Mouse (Mus musculus) cortical plate, adult 2 months (tissue): ENCODE measurements around the gene Trib2. TPM values are rescaled to one million over a fixed set of nuclear protein-coding genes. Genes with fewer than 3 reads are reported as not detected.
A peak's percentile ranks its signal among the peaks of the same experiment; 100 is the strongest.

Source experiments
- H3K27ac ChIP-seq: fragments of 200-500 bp; 2 replicates; pipeline ENCODE4 v1.5.1; 2012; ENCODE audit warnings: low read length, control low read depth, inconsistent platforms; ENCODE audit not compliant: insufficient read depth
- H3K4me1 ChIP-seq: fragments of 200-500 bp; 2 replicates; pipeline ENCODE4 v1.6.1; 2011; ENCODE audit warnings: low read length; ENCODE audit not compliant: control insufficient read depth, insufficient read depth
- H3K4me3 ChIP-seq: fragments of 200-500 bp; 2 replicates; pipeline ENCODE4 v1.5.1; 2011; ENCODE audit warnings: mild to moderate bottlenecking, low read length, control low read depth; ENCODE audit not compliant: insufficient read depth
- CTCF ChIP-seq: fragments of 200-500 bp; IDR thresholded peaks from 2 replicates; pipeline ENCODE4 v1.5.1; 2011; ENCODE audit warnings: mild to moderate bottlenecking, control low read depth, low read length; ENCODE audit not compliant: insufficient read depth; ENCODE audit errors: extremely low read depth
- POLR2A ChIP-seq: fragments of 200-500 bp; IDR thresholded peaks from 2 replicates; pipeline ENCODE4 v1.6.1; 2011; ENCODE audit warnings: mild to moderate bottlenecking, low read length, control low read depth; ENCODE audit not compliant: insufficient read depth; ENCODE audit errors: extremely low read depth
- polyA plus RNA-seq: library from polyadenylated mRNA; depleted of rRNA; stranded (reverse); fragments of >200 nt; gene quantifications from 2 replicates; pipeline ENCODE4 v1.2.3, GENCODE M21; 2012

Trib2 gene
- polyA plus RNA-seq, 1 experiment = 27.4 TPM

DNA sequence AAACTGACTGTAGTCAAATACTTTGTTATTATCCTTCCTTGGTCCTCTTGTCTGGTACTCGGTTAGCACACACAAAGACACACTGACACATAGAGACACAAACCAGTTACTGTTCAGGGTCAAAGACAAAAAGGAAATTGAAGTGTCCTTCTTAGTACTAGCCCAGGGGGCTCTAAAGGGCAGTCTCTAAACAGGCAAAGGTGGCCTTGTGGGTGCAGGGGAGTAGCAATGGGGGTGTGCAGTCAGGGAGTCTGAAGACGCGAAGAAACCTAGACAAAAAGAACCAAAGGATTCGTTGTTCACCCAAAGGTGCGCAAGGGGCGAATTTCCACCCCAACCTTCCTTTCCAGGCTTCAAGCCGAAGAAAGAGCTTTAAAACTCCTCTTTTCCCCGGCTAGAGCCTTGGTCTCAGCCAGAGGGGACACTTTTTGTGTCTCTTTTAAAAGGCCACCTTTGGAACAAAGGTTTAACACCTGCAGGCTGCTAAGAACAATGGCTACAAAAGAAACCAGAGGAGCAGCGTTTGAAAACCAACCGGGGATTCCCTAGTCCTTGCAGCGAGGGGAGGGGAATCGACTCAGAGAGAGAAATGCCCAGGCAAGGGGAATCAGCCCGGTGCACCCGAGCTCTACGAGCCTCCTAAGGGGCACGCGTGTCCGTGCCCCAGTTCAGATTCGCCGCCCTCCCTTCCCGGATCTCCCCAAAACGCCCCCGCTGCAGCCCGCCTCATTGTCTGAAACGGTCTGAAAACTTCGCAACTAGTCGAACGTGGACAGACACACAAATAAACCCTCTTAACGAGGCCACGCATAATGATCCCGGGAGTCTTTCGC is 2.3 kb downstream of the Trib2 start:
- Histone ChIP-seq H3K4me1 (peaks cover 11% of the 10 kb centered on the region), H3K4me3 (peak overlapping the region; percentile 98), H3K27ac (peak overlapping the region; percentile 81)
- TF ChIP-seq POLR2A (no peak), CTCF (no peak)

DNA sequence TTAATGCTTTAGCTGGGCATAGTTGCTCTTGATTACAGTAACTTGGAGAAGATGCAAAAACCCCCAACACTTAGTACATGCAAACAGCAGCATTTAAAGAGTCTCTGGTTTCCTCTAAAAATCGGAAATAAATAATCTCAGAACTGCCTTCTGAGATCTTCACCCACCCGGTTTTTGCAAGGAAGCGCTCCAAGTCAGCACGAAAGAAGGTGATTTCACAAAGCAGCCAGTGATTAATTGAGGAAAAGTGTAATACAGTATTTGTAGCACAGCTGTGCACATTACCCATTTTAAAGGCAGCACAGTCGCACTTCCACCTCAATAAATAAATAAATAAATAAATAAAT is 2.9 kb downstream of the Trib2 start:
- H3K27ac ChIP-seq = peak overlapping the region; percentile 87

DNA sequence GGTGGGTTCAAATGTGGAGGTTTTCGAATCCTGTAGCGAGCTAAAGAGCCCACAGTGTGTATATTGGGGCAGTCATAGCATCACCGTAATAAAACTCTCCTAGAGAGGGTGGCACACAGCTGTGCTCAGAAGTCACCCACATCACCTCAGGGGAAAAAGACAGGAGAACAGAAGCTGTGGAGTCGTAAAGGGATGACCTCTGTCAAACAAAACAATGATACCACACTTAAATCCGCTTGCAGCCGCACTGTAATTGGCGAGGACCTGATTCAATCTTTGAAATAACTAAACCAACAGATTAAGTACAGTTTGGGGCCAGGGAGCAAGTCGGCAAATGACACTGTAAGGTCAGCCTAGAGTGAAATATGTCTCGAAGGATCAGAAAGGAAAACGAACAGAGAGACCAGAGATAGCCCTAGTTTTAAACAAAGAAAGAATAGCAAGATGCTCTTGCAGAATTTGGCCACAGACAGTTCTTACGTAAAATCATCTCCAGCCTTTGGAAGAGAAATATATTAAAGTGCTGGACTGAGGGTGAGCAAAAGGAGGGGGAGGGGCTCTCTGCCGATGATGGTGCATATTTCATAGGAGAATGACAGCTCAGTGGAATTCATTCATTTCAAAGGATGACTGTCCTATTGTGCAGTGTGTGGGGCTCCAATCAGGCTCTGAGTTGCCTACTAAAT is 3.4 kb downstream of the Trib2 start:
- peak overlapping the region; percentile 87 for H3K27ac ChIP-seq
- TF ChIP-seq CTCF (no peak), POLR2A (no peak)
- H3K4me1 ChIP-seq = peaks cover 11% of the 10 kb centered on the region
- peak overlapping the region; percentile 98 for H3K4me3 ChIP-seq

More for the DNA sequence above, 2.9 kb downstream of the Trib2 start:
- Histone ChIP-seq H3K4me1 (peaks cover 11% of the 10 kb centered on the region), H3K4me3 (peak overlapping the region; percentile 98)
- TF ChIP-seq POLR2A (no peak), CTCF (no peak)

DNA sequence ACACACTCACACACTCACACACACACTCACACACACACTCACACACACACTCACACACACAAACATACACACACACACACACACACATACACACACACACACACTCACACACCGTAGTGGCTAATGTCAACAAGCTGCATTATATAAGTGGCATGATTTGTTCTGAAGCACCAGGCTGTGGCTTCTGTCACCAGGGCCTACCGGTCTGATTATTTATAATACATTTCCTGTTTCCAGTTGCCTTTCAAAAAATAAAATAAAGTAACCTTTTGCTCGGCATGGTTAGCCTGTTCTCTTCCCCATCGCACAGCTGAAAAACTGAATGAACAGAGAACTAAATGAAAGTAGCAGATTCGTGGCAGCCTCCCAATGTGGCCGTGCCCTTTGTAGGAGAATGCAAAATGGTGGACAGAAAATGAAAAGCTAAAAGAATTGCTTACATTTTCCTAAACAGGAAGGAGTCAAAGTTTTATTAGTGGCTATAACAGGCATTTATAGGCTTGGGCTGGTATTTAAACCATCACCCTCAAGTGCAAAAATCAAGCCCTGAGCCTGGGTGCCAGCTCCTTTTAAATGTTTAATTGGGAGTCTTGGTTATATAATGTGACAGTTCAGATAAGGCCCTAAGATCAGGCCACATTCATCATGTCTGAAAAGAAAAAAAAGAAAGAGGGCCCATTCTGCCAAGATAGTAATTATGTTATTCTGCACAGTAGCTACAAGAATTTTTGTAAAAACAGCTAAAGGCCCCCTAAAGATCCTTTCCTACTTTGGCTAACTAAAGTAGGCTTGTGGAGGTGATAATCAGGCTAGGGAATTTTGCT is 4.4 kb downstream of the Trib2 start:
- Histone ChIP-seq H3K4me3 (peak overlapping the region; percentile 98), H3K4me1 (peaks cover 13% of the 10 kb centered on the region), H3K27ac (peak overlapping the region; percentile 89; the same call in 1 of the 2 replicates)
- no peak for TF ChIP-seq POLR2A
- TF ChIP-seq CTCF = no peak

DNA sequence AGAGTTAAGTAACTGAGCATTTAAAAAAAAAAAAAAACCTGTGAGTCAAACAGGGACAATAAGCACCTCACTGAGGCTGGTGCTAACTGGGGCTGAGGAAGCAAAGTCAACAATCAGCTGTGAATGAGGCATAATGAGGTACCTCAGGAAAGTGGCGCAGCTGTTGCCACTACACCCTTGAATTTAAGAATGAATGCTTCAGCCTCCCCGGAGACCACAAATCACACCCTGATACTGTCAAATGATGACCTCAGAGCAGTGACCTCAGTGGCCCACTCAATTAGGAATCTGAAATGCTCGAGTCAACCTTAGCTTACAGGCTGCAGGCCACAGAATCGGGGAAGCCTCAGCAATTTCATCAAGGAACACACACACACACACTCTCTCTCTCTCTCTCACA is 5.0 kb downstream of the Trib2 start:
- Histone ChIP-seq H3K4me1 (peaks cover 13% of the 10 kb centered on the region), H3K27ac (peak overlapping the region; percentile 89; the same call in 1 of the 2 replicates), H3K4me3 (peak overlapping the region; percentile 98)
- no peak for TF ChIP-seq POLR2A

DNA sequence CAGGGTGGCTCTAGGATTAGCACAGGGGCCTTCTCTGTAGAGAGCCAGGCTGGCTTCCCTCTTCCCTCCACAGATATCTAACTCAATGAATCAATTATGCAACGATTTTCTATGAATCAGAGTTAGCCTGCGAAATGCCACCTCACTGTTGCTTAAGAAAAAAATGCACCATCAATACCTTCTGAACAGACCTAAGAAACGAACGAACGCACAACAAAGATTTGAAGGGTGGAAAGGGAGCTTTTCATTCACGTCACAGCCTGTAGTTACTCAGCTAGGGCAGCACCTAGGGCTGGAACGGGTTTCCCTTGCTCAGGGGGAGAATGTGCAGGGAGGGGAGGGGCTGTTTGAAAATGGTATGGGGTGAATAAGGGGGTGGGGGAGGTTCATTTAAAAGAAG is 5.8 kb downstream of the Trib2 start:
- H3K4me1 ChIP-seq = peaks cover 17% of the 10 kb centered on the region
- H3K4me3 ChIP-seq = no peak overlapping the region
- no peak overlapping the region for H3K27ac ChIP-seq
- TF ChIP-seq CTCF (no peak), POLR2A (no peak)

DNA sequence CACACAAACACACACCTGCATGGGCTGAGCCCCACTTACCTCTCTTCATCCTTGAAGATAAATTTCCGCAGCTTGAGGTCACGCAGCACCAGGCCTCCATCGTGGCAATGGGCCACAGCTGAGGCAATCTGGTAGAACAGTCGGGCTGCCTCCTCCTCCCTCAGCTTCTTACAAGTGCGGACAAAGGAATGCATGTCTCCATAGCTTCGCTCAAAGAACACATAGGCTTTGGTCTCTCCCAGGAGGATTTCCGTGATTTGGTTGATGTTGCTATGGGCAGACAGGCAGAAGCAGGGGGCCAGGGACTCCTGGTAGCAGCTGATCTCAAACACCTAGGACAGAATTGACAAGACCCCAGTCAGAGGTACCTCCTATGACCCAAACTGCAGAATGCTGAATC is 7.1 kb downstream of the Trib2 start:
- H3K27ac ChIP-seq = peak overlapping the region; percentile 58; the same call in 1 of the 2 replicates
- no peak overlapping the region for H3K4me3 ChIP-seq
- TF ChIP-seq CTCF = no peak
- TF ChIP-seq POLR2A = no peak
- H3K4me1 ChIP-seq = peaks cover 17% of the 10 kb centered on the region

DNA sequence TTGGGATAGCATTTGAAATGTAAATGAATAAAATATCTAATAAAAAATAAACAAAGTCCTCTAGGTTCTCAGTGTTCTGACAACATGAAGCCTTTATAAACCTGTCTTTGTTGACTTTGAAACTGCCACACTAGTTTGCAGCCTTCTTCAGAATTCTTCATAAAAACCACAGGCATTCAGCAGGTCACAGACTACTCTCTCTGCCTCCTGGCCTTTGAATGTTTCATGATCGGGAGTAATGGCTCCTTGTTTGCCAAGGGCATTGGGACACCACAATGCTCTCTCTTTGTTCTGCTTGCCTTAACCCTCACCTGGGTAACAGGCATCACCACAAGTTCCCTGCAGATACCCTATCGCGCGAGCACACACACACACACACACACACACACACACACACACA is 7.5 kb downstream of the Trib2 start:
- Histone ChIP-seq H3K27ac (no peak overlapping the region), H3K4me1 (peaks cover 17% of the 10 kb centered on the region), H3K4me3 (no peak overlapping the region)
- TF ChIP-seq POLR2A (no peak), CTCF (no peak)

DNA sequence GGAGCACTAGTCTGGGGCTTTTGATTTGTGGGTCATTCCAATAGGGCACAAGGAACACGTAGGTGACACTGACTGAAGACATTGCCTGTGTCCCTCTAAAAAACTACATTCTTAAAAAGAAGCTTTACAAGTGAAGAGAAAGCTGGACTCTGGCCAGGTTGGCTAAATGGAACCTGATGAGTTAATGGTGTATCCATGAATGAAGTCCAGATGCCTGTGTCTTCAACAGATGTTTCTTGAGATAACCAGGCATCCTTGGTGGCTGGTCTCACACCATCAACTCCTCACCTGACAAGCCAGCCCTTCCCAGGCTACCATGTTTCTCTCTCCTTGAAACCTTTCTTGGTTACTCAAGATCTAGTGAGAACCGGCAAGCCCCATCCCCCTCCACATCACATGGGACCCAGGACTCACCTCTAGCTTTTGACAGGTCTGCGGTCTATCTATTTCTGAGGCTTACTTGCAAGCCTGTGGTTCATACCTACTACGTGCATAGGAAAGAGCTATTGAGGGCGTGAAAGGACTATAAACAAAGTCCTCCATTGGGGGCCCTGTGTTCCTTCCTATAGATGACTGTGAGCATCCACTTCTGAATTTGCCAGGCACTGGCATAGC is 8.4 kb downstream of the Trib2 start:
- no peak overlapping the region for H3K27ac ChIP-seq
- TF ChIP-seq CTCF = no peak
- H3K4me1 ChIP-seq = peaks cover 21% of the 10 kb centered on the region
- H3K4me3 ChIP-seq = no peak overlapping the region

DNA sequence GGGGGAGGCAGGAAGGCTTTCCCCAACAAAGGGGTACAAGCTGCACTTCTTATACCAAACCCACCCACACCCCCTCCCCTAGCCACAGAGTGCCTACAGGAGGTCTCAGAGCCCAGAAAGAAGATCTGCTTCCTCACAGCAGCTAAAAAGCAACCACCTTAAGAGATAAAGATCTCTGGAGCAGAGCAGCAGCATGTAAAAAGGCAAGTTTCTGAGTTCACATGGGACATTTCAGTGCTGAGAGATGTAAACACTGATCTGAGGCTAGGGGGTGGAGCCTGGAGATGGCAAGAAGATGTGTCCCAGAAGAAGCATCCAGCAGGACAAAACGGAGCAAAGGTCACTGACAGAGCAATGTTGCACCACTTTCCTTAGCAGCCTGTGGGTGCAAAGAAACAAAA is 11.8 kb downstream of the Trib2 start:
- Histone ChIP-seq H3K27ac (no peak overlapping the region), H3K4me3 (no peak overlapping the region), H3K4me1 (peaks cover 22% of the 10 kb centered on the region)
- TF ChIP-seq POLR2A (no peak), CTCF (no peak)
